Mouse (Mus musculus) neural tube, embryonic 11.5 days (tissue): ENCODE measurements around the gene Ubac2. TPM values are rescaled to one million over a fixed set of nuclear protein-coding genes. Genes with fewer than 3 reads are reported as not detected.
A peak's percentile ranks its signal among the peaks of the same experiment; 100 is the strongest.

ENCODE experiments used
- ATAC-seq: fragments of 200-750 bp; cut with Nextera tagmentation; 2 replicates; pipeline ENCODE4 v1.8.0; 2017; ENCODE audit warnings: moderate number of reproducible peaks, mild to moderate bottlenecking, moderate TSS enrichment, moderate library complexity; ENCODE audit not compliant: insufficient read depth, low FRiP score, low TSS enrichment
- DNase-seq: peaks from one replicate; pipeline ENCODE4 v3.0.0-alpha.2; 2015; ENCODE audit warnings: low spot score
- H3K27ac ChIP-seq: fragments of 300-500 bp; sonication (generic); 2 replicates; pipeline ENCODE4 v1.5.1; 2014; ENCODE audit warnings: low read depth, mild to moderate bottlenecking, low read length
- H3K27me3 ChIP-seq: fragments of 300-500 bp; sonication (generic); 2 replicates; pipeline ENCODE4 v1.6.1; 2014; ENCODE audit warnings: mild to moderate bottlenecking, low read length, mixed read lengths; ENCODE audit not compliant: control insufficient read depth, insufficient read depth
- H3K36me3 ChIP-seq: fragments of 300-500 bp; sonication (generic); 2 replicates; pipeline ENCODE4 v1.6.1; 2014; ENCODE audit warnings: mild to moderate bottlenecking, low read length, moderate library complexity, mixed read lengths; ENCODE audit not compliant: control insufficient read depth, insufficient read depth
- H3K4me1 ChIP-seq: fragments of 300-500 bp; sonication (generic); 2 replicates; pipeline ENCODE4 v1.6.1; 2014; ENCODE audit warnings: low read length, mixed read lengths; ENCODE audit not compliant: control insufficient read depth, insufficient read depth
- H3K4me2 ChIP-seq: fragments of 300-500 bp; sonication (generic); 2 replicates; pipeline ENCODE4 v1.6.1; 2014; ENCODE audit warnings: low read depth, mild to moderate bottlenecking, moderate library complexity
- H3K4me3 ChIP-seq: fragments of 300-500 bp; sonication (generic); 2 replicates; pipeline ENCODE4 v1.5.1; 2014; ENCODE audit warnings: low read depth, low read length
- H3K9ac ChIP-seq: fragments of 300-500 bp; sonication (generic); 2 replicates; pipeline ENCODE4 v1.6.1; 2014; ENCODE audit warnings: mild to moderate bottlenecking, low read length
- H3K9me3 ChIP-seq: fragments of 300-500 bp; sonication (generic); 2 replicates; pipeline ENCODE4 v1.6.1; 2016; ENCODE audit warnings: low read length; ENCODE audit not compliant: control insufficient read depth
- WGBS: fragments of 180-500 bp; shearing (Covaris S2); extraction: QIAGEN DNeasy Blood & Tissue Kit; methylation state at CpG from one replicate; pipeline ENCODE4 v1.1.7; 2014; 5-methylcytosine and 5-hydroxymethylcytosine counted together
- polyA plus RNA-seq: library from polyadenylated mRNA; unstranded; fragments of >200 nt; fragmentation: Nextera tagmentation; extraction: Ambion mirVana; gene quantifications from 2 replicates; pipeline ENCODE4 v1.2.1, GENCODE M21; 2014

The Ubac2 gene
- polyA plus RNA-seq, 1 experiment from 2014 or later, result 70.4 TPM

DNA sequence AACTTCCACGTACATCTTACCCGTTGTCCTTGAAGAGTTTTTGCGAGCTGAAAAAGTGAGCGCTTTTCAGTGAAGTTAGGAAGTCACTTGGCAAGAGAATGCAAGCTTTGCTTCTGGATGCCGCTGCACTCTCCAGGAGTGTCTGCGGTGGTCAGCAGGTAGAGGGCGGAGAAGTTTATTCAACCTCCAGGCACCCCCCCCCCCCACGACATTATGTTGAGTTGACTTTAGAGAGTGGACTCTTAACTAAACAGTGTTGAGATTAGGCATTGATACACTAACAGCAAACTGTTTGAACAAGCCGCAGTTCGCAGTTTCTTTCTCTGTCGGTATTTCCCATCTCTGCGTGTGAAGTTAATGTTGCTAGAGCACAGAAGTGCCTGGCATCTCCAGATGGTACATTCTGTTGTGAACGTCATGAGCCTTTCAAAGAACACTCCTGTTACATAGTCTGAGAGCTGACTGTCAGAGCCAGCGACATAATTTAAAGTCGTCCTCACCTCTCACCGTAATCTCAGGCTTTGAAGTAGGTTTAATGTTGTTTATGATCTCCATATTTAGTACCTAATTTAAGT is 933 bp downstream of the Ubac2 start:
- 23% methylated on average over 16 of the region's 16 CpGs for WGBS
- H3K27me3 ChIP-seq, result no peaks in the 10 kb centered on the region
- H3K9me3 ChIP-seq, result no peaks in the 10 kb centered on the region
- peak overlapping the region; percentile 83 for H3K4me3 ChIP-seq
- no peak overlapping the region for H3K27ac ChIP-seq
- no peaks in the 10 kb centered on the region for H3K36me3 ChIP-seq
- ATAC-seq, result no peak
- H3K9ac ChIP-seq, result peak overlapping the region; percentile 88
- H3K4me2 ChIP-seq, result peak overlapping the region; percentile 51
- H3K4me1 ChIP-seq, result peaks cover 8% of the 10 kb centered on the region
- no peak for DNase-seq

GRCm38 (mm10) chr14:121881211-121881610 is 2.8 kb downstream of the Ubac2 start:
- H3K4me2 ChIP-seq, result no peak overlapping the region
- WGBS, result 89% methylated on average over 7 of the region's 7 CpGs
- no peak overlapping the region for H3K4me3 ChIP-seq
- DNase-seq (no peak), ATAC-seq (no peak)
- no peaks in the 10 kb centered on the region for H3K36me3 ChIP-seq
- H3K9me3 ChIP-seq, result no peaks in the 10 kb centered on the region
- H3K4me1 ChIP-seq, result peaks cover 8% of the 10 kb centered on the region
- H3K9ac ChIP-seq, result no peak overlapping the region
- H3K27me3 ChIP-seq, result no peaks in the 10 kb centered on the region
- no peak overlapping the region for H3K27ac ChIP-seq

- no peak for ATAC-seq
These were observed 5.9 kb downstream of the Ubac2 start for GRCm38 (mm10) chr14:121884150-121884797.

GRCm38 (mm10) chr14:121893747-121894146 is 15.3 kb downstream of the Ubac2 start:
- 89% methylated on average over 6 of the region's 6 CpGs for WGBS
- no peaks in the 10 kb centered on the region for H3K36me3 ChIP-seq
- H3K4me1 ChIP-seq, result no peaks in the 10 kb centered on the region
- ATAC-seq (no peak), DNase-seq (no peak)
- H3K27ac ChIP-seq, result no peak overlapping the region
- no peak overlapping the region for H3K9ac ChIP-seq
- H3K4me2 ChIP-seq, result no peak overlapping the region
- H3K4me3 ChIP-seq, result no peak overlapping the region
- H3K9me3 ChIP-seq, result no peaks in the 10 kb centered on the region
- no peaks in the 10 kb centered on the region for H3K27me3 ChIP-seq

More at GRCm38 (mm10) chr14:121884150-121884797, 5.9 kb downstream of the Ubac2 start:
- 79% methylated on average over 6 of the region's 6 CpGs for WGBS
- Histone ChIP-seq H3K4me2 (no peak overlapping the region), H3K4me1 (peaks cover 7% of the 10 kb centered on the region), H3K9ac (no peak overlapping the region), H3K36me3 (no peaks in the 10 kb centered on the region), H3K27me3 (no peaks in the 10 kb centered on the region), H3K4me3 (no peak overlapping the region), H3K27ac (no peak overlapping the region), H3K9me3 (no peaks in the 10 kb centered on the region)
- no peak for DNase-seq

GRCm38 (mm10) chr14:121894511-121895135 is 16.2 kb downstream of the Ubac2 start:
- DNase-seq (no peak), ATAC-seq (no peak)
- Histone ChIP-seq H3K4me1 (no peaks in the 10 kb centered on the region), H3K36me3 (no peaks in the 10 kb centered on the region), H3K4me2 (no peak overlapping the region), H3K9ac (no peak overlapping the region), H3K9me3 (no peaks in the 10 kb centered on the region), H3K4me3 (no peak overlapping the region), H3K27me3 (no peaks in the 10 kb centered on the region), H3K27ac (no peak overlapping the region)
- WGBS, result 51% methylated on average over 5 of the region's 5 CpGs

DNA sequence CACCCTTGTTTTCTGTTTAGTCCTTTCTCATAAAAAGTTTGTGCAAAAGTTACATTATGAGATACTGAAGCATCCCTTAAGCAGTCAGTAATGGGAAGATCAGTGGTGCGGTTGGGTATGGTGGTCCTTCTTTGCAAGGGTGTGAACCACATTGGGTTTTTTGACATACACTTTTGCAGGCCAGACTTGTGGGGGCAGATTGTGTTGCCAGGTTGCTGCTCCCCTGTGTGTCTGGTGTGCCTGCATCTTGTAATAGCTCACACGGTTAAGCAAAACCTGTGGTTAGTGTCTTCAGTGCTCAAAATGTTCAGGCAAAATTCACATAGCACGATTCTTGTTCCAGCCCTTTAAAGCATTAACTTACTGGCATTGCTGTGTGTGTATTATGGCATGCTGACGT is 16.9 kb downstream of the Ubac2 start:
- Histone ChIP-seq H3K36me3 (no peaks in the 10 kb centered on the region), H3K4me1 (no peaks in the 10 kb centered on the region), H3K4me3 (no peak overlapping the region), H3K4me2 (no peak overlapping the region), H3K9me3 (no peaks in the 10 kb centered on the region), H3K9ac (no peak overlapping the region), H3K27me3 (no peaks in the 10 kb centered on the region), H3K27ac (no peak overlapping the region)
- no peak for ATAC-seq
- DNase-seq, result no peak
- WGBS, result 93% methylated on average over 4 of the region's 4 CpGs

DNA sequence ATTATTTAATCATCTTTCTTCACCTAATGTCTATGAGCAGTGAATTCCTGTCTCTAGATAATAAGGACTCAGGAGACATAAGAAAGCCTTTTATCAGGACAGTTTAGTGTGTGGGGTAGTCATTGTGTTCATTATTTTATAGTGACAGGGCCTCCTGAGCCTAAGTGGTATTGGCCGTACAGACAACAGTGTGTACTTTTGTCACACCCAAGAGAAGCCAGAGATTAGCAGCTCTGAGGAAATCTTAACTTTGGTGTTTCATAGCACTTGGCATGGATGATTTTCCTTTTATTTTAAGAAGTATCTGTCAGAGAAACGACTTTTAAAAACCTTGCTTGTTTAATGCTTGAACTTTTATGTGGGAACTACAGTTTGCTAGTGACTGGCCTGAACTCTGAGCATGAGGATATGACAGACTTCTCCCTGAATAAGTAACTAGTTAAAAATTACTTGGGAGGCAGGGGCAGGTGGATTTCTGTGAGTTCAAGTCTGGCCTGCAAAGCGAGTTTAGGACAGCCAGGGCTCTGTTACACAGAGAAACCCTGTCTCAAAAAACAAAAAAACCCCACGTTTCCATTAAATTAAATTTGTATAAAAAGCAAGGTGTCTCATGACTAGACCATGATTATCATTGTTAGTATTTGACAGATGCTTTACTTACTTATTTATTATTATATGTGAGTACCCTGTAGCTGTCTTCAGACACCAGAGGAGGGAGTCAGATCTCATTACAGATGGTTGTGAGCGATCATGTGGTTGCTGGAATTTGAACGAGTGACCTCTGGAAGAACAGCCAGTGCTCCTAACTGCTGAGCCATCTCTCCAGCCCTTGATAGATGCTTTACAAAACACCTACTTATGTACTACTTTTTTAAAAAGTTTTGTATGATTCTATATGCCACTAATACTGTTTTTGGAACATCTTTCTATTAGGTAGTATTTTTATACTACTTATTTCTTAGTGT is 18.0 kb downstream of the Ubac2 start:
- WGBS, result 75% methylated on average over 6 of the region's 6 CpGs
- Histone ChIP-seq H3K9ac (no peak overlapping the region), H3K4me2 (no peak overlapping the region), H3K27ac (no peak overlapping the region), H3K4me1 (no peaks in the 10 kb centered on the region), H3K4me3 (no peak overlapping the region), H3K36me3 (no peaks in the 10 kb centered on the region), H3K27me3 (no peaks in the 10 kb centered on the region), H3K9me3 (no peaks in the 10 kb centered on the region)
- ATAC-seq, result no peak
- DNase-seq, result no peak

DNA sequence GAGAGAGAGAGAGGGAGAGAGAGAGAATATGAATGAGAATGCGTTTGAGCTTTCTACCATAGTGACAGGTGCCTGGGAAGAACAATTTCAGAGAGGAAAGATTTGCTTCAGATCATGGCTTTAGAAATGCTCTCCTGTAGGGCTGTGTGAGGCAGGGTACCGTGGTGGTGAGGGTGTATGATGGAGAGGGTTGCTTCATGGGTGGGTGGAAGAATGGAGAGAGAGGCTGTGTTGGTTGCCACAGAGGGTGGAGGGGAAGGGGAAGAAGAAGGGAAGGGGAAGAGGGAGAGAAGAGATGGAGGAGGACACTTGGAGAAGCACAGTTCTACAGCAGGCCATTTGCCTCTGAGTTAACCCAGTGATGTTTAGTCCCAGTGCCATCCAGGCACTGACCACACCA is 19.4 kb downstream of the Ubac2 start:
- Histone ChIP-seq H3K4me1 (no peaks in the 10 kb centered on the region), H3K27me3 (no peaks in the 10 kb centered on the region), H3K4me2 (no peak overlapping the region), H3K9ac (no peak overlapping the region), H3K36me3 (no peaks in the 10 kb centered on the region; the same call in 1 of the 2 replicates), H3K9me3 (no peaks in the 10 kb centered on the region), H3K4me3 (no peak overlapping the region), H3K27ac (no peak overlapping the region)
- DNase-seq, result no peak
- ATAC-seq, result no peak
- WGBS, result 80% methylated on average over 2 of the region's 2 CpGs
